Mouse (Mus musculus): ENCODE data around the gene Gm28961.
"Not testable (repeated sequence)": the region's sequence is repeated elsewhere in the genome, so short reads cannot be mapped to it uniquely, and the experiment has no call there.

Gm28961 gene

DNA sequence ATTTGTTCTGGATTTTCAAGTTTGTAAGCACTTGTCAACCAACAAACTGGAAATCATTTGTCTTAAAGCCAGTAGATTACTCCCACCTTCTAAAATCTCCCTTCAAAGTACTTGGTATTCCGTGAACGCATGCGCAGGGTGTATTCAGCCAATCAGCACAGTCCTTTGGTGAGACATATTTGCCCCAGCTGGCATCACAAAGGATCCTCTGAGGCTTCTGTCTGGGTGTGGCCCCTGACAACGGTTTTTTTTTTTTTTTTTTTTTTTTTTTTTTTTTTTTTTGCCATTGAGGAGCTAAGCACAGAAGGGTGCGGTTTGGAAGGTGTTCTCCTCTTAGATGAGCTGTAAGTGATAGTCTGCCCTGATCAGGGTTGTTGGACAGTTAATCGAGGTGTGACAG is at the start of gene Gm28961:
Gene Gm28961, plus strand, starts transcription at position 301 of the 400 bp plus-strand sequence.
- DNase-seq (ENCODE audit: low spot score in 2 of 2), result not testable (repeated sequence)

Data from frontal cortex, postnatal 36 days (tissue).